Mouse (Mus musculus): ENCODE measurements around the gene Carmil1.

- TF ChIP-seq POLR2A (IDR thresholded peaks at IDR 0.05; ENCODE audit: insufficient read length, low read depth) = no peak
- no peak for TF ChIP-seq POLR2AphosphoS2 (IDR thresholded peaks at IDR 0.05; ENCODE audit: insufficient read length, low read depth)
- TF ChIP-seq MYOG (IDR thresholded peaks at IDR 0.05; ENCODE audit: control insufficient read depth in 1 of 3, insufficient read depth in 1 of 3, insufficient read length in 2 of 3, low read depth in 2 of 3) = no peak
- no peak for TF ChIP-seq MAX (IDR thresholded peaks at IDR 0.05; ENCODE audit: low read depth)
- TF ChIP-seq USF1 (IDR thresholded peaks at IDR 0.05; ENCODE audit: low read depth) = no peak
- no peak for TF ChIP-seq TCF12 (IDR thresholded peaks at IDR 0.05; ENCODE audit: insufficient read depth, poor library complexity, severe bottlenecking)
These were observed 50.0 kb downstream of the Carmil1 start for GRCm38 (mm10) chr13:24230541-24231095.

Data from myocyte (in vitro differentiated cells).